Mouse (Mus musculus) thymus, adult 2 months (tissue): ENCODE measurements at regions not wholly inside any gene's neighbourhood (a gene's known extent, or its start where the extent isn't known, plus 50 kb on each side); places are given as distances from the start of the nearest gene placed in this dataset.
"Not testable (repeated sequence)": the region's sequence is repeated elsewhere in the genome, so short reads cannot be mapped to it uniquely, and the experiment has no call there.

Source experiments
- DNase-seq: peaks from one replicate; pipeline ENCODE4 v3.0.0; 2021
- H3K27ac ChIP-seq: fragments of 200-500 bp; 2 replicates; pipeline ENCODE4 v1.5.1; 2012; ENCODE audit warnings: low read length, control low read depth; ENCODE audit not compliant: control insufficient read depth, insufficient read depth
- H3K27me3 ChIP-seq: fragments of 200-500 bp; 2 replicates; pipeline ENCODE4 v1.6.1; 2012; ENCODE audit warnings: mild to moderate bottlenecking, low read length, moderate library complexity, mixed read lengths; ENCODE audit not compliant: control insufficient read depth, insufficient read depth
- H3K36me3 ChIP-seq: fragments of 200-500 bp; 2 replicates; pipeline ENCODE4 v1.6.1; 2012; ENCODE audit warnings: mild to moderate bottlenecking, low read length, moderate library complexity; ENCODE audit not compliant: control insufficient read depth, insufficient read depth
- H3K4me1 ChIP-seq: fragments of 200-500 bp; replicated peaks from 2 replicates; pipeline ENCODE4 v1.6.1; 2012; ENCODE audit warnings: low read length; ENCODE audit not compliant: control insufficient read depth, insufficient read depth
- H3K4me3 ChIP-seq: fragments of 200-500 bp; 2 replicates; pipeline ENCODE4 v1.5.1; 2012; ENCODE audit warnings: mild to moderate bottlenecking, low read length, control low read depth, moderate library complexity; ENCODE audit not compliant: control insufficient read depth, insufficient read depth
- CTCF ChIP-seq: fragments of 200-500 bp; IDR thresholded peaks from 2 replicates; pipeline ENCODE4 v1.5.1; 2012; ENCODE audit warnings: mild to moderate bottlenecking, control low read depth, low read length, moderate library complexity, borderline replicate concordance; ENCODE audit not compliant: control insufficient read depth, poor library complexity, insufficient read depth; ENCODE audit errors: extremely low read depth
- POLR2A ChIP-seq: fragments of 200-500 bp; IDR thresholded peaks from 2 replicates; pipeline ENCODE4 v1.6.1; 2012; ENCODE audit warnings: mild to moderate bottlenecking, low read length, control low read depth, moderate library complexity; ENCODE audit not compliant: control insufficient read depth, poor library complexity, insufficient read depth; ENCODE audit errors: extremely low read depth
- WGBS: fragments of 180-500 bp; shearing (Covaris S2); methylation state at CpG from one replicate; pipeline ENCODE4 v1.1.7; 2018; 5-methylcytosine and 5-hydroxymethylcytosine counted together

GRCm38 (mm10) chr12:114478741-114479140, 935.0 kb downstream of the Adam6a start:
- peak; percentile 40 for DNase-seq
- Histone ChIP-seq H3K4me3 (no peak overlapping the region), H3K4me1 (no peaks in the 10 kb centered on the region), H3K27ac (no peak overlapping the region), H3K36me3 (no peaks in the 10 kb centered on the region), H3K27me3 (no peaks in the 10 kb centered on the region)
- TF ChIP-seq POLR2A = no peak
- TF ChIP-seq CTCF = no peak
- 92% methylated on average over 3 of the region's 3 CpGs for WGBS

DNA sequence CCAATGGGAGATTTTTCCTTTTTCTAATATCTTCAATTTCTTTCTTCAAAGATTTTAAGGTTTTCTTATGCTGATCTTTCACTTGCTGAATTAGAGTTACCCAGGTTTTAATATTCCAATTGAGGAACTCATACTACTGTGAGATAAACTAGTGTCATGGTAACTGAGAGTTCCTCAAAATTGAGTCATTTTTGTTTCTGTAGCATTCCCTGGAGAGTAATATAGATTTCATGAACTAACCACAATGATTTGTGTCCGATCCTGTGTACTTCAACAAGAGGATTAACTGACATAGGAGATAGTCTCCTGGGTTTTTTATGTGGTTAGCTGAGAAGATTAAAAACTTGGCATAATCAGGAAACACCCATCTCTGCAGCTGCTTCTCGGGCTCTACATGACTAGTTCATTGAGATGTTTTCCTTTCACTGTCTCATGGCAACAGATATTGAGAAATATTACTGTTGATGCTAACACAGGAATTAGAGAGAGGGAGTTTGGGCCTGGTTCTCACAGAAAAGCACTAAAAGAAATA, 949.9 kb downstream of the Adam6a start:
- H3K4me3 ChIP-seq, H3K27ac ChIP-seq, H3K4me1 ChIP-seq, H3K27me3 ChIP-seq, H3K36me3 ChIP-seq, DNase-seq: not testable (repeated sequence)
- 9% methylated on average over 2 of the region's 2 CpGs for WGBS

DNA sequence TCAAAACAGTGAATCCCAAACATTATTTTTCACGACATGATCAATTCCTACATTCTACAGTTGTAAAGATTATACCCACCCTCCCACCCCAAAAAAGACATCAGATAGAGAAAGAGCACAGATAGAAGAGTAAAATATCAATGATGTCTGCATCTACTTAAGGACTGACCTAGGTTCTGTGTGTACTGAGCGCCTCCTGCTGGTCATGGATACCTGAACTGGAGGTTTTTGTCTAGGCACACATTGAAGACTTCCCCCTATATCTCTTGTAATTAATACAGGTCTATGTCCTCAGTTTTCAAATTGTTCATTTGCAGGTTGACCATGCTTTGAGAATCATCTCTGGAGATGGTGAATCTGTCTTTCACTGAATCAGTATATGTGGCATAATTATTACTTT, 952.0 kb downstream of the Adam6a start:
- Histone ChIP-seq H3K36me3 (no peaks in the 10 kb centered on the region), H3K27me3 (no peaks in the 10 kb centered on the region), H3K4me1 (no peaks in the 10 kb centered on the region), H3K27ac (no peak overlapping the region), H3K4me3 (no peak overlapping the region)
- peak; percentile 62 for DNase-seq
- WGBS = 60% methylated on average over 2 of the region's 2 CpGs
- TF ChIP-seq CTCF = no peak
- TF ChIP-seq POLR2A = no peak

GRCm38 (mm10) chr12:114513143-114513542, 969.4 kb downstream of the Adam6a start:
- Histone ChIP-seq H3K36me3 (no peaks in the 10 kb centered on the region), H3K27me3 (no peaks in the 10 kb centered on the region), H3K4me1 (no peaks in the 10 kb centered on the region), H3K4me3 (no peak overlapping the region), H3K27ac (no peak overlapping the region)
- 32% methylated on average over 2 of the region's 2 CpGs for WGBS
- DNase-seq = no peak
- TF ChIP-seq CTCF = no peak
- no peak for TF ChIP-seq POLR2A

DNA sequence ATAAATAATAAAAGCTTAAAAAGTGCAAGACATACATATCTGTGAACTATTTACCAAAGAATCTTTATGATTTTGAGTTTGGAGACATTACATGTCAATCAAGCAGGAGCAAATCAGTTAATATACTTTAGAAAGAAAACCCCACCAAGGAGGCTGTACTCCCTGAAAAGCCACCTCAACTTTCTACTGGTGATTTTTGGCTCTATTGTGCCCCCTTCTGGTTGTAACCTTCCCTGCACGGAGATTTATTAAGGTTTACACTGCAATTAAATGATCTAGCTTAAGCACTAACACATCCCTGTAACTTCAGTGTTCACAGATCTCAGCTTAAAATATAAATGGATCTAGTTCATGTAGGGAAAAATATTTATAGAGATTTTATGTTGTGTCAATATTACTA, 998.4 kb downstream of the Adam6a start:
- not testable (repeated sequence) for H3K27ac ChIP-seq, H3K4me3 ChIP-seq, H3K4me1 ChIP-seq, H3K27me3 ChIP-seq, H3K36me3 ChIP-seq
- peak; percentile 30 for DNase-seq
- WGBS = 54% methylated on average over 1 of the region's 1 CpGs

DNA sequence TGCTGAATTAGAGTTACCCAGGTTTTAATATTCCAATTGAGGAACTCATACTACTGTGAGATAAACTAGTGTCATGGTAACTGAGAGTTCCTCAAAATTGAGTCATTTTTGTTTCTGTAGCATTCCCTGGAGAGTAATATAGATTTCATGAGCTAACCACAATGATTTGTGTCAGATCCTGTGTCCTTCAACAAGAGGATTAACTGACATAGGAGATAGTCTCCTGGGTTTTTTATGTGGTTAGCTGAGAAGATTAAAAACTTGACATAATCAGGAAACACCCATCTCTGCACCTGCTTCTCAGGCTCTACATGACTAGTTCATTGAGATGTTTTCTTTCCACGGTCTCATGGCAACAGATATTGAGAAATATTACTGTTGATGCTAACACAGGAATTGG, 1001.2 kb downstream of the Adam6a start:
- DNase-seq = not testable (repeated sequence)

GRCm38 (mm10) chr12:114562440-114562839, 1018.7 kb downstream of the Adam6a start:
- TF ChIP-seq POLR2A (no peak), CTCF (no peak)
- H3K27me3 ChIP-seq = no peaks in the 10 kb centered on the region
- no peak for DNase-seq
- H3K27ac ChIP-seq = no peak overlapping the region
- H3K4me3 ChIP-seq = no peak overlapping the region
- no peaks in the 10 kb centered on the region for H3K36me3 ChIP-seq
- peaks cover 5% of the 10 kb centered on the region; the same call in 1 of the 2 replicates for H3K4me1 ChIP-seq
- WGBS = 87% methylated on average over 1 of the region's 1 CpGs

More for the DNA sequence above, 1001.2 kb downstream of the Adam6a start:
- WGBS = 0% methylated on average over 1 of the region's 1 CpGs
- H3K4me3 ChIP-seq, H3K4me1 ChIP-seq, H3K27me3 ChIP-seq, H3K27ac ChIP-seq, H3K36me3 ChIP-seq: not testable (repeated sequence)
